Mouse (Mus musculus) G1E (cell line): ENCODE measurements around the gene Cabp2.
A peak's percentile ranks its signal among the peaks of the same experiment; 100 is the strongest.

Experiments
- CTCF ChIP-seq: IDR thresholded peaks from 2 replicates; pipeline ENCODE4 v1.5.1; 2012; ENCODE audit warnings: low read depth, low read length, inconsistent platforms, mixed read lengths
- TAL1 ChIP-seq: conservative IDR thresholded peaks from 2 replicates; pipeline ENCODE4 v1.6.1; 2012; ENCODE audit warnings: low read depth, low read length, inconsistent platforms, mixed read lengths

- TF ChIP-seq CTCF = no peak
- peak; percentile 20; the same call in 1 of the 2 replicates for TF ChIP-seq TAL1
Measured at GRCm38 (mm10) chr19:4113186-4113805, 31.9 kb downstream of the Cabp2 start.
